Mouse (Mus musculus) neural tube, embryonic 15.5 days (tissue): ENCODE measurements at regions not wholly inside any gene's neighbourhood (a gene's known extent, or its start where the extent isn't known, plus 50 kb on each side); places are given as distances from the start of the nearest gene placed in this dataset.
"Not testable (repeated sequence)": the region's sequence is repeated elsewhere in the genome, so short reads cannot be mapped to it uniquely, and the experiment has no call there.

ENCODE experiments used
- ATAC-seq: fragments of 200-750 bp; cut with Nextera tagmentation; 2 replicates; pipeline ENCODE4 v1.8.0; 2017; ENCODE audit warnings: mild to moderate bottlenecking, moderate TSS enrichment, moderate library complexity; ENCODE audit not compliant: low FRiP score
- H3K27ac ChIP-seq: fragments of 300-500 bp; sonication (generic); replicated peaks from 2 replicates; pipeline ENCODE4 v1.5.1; 2015; ENCODE audit warnings: mild to moderate bottlenecking, inconsistent platforms
- H3K27me3 ChIP-seq: fragments of 300-500 bp; sonication (generic); replicated peaks from 2 replicates; pipeline ENCODE4 v1.6.1; 2015; ENCODE audit warnings: inconsistent platforms
- H3K36me3 ChIP-seq: fragments of 300-500 bp; sonication (generic); 2 replicates; pipeline ENCODE4 v1.6.1; 2015; ENCODE audit warnings: inconsistent platforms
- H3K4me1 ChIP-seq: fragments of 300-500 bp; sonication (generic); 2 replicates; pipeline ENCODE4 v1.6.1; 2015; ENCODE audit warnings: inconsistent platforms
- H3K4me2 ChIP-seq: fragments of 300-500 bp; sonication (generic); 2 replicates; pipeline ENCODE4 v1.6.1; 2015; ENCODE audit warnings: inconsistent platforms, mild to moderate bottlenecking, moderate library complexity
- H3K4me3 ChIP-seq: fragments of 300-500 bp; sonication (generic); replicated peaks from 2 replicates; pipeline ENCODE4 v1.5.1; 2015; ENCODE audit warnings: mild to moderate bottlenecking, inconsistent platforms
- H3K9ac ChIP-seq: fragments of 300-500 bp; sonication (generic); replicated peaks from 2 replicates; pipeline ENCODE4 v1.6.1; 2015; ENCODE audit warnings: mild to moderate bottlenecking, inconsistent platforms
- H3K9me3 ChIP-seq: fragments of 300-500 bp; sonication (generic); replicated peaks from 2 replicates; pipeline ENCODE4 v1.6.1; 2016; ENCODE audit warnings: inconsistent platforms
- WGBS: fragments of 180-500 bp; shearing (Covaris S2); methylation state at CpG from one replicate; pipeline ENCODE4 v1.1.7; 2015; ENCODE audit warnings: mixed read lengths; 5-methylcytosine and 5-hydroxymethylcytosine counted together

- no peak overlapping the region for H3K4me2 ChIP-seq
- no peaks in the 10 kb centered on the region for H3K27me3 ChIP-seq
- no peak overlapping the region for H3K27ac ChIP-seq
- H3K9ac ChIP-seq, result no peak overlapping the region
- H3K9me3 ChIP-seq, result no peaks in the 10 kb centered on the region
- 94% methylated on average over 2 of the region's 2 CpGs for WGBS
- H3K4me3 ChIP-seq, result no peak overlapping the region
- ATAC-seq, result no peak
- no peaks in the 10 kb centered on the region for H3K36me3 ChIP-seq
- no peaks in the 10 kb centered on the region for H3K4me1 ChIP-seq
Measured at GRCm38 (mm10) chr15:14253602-14254301, 1080.3 kb upstream of the Cdh6 start.

GRCm38 (mm10) chr15:14251773-14252172 is 1078.3 kb upstream of the Cdh6 start:
- no peak overlapping the region for H3K4me2 ChIP-seq
- H3K9me3 ChIP-seq, result no peaks in the 10 kb centered on the region
- no peak for ATAC-seq
- 79% methylated on average over 2 of the region's 2 CpGs for WGBS
- no peaks in the 10 kb centered on the region for H3K36me3 ChIP-seq
- H3K9ac ChIP-seq, result no peak overlapping the region
- no peak overlapping the region for H3K27ac ChIP-seq
- H3K4me1 ChIP-seq, result no peaks in the 10 kb centered on the region
- no peak overlapping the region for H3K4me3 ChIP-seq
- no peaks in the 10 kb centered on the region for H3K27me3 ChIP-seq

GRCm38 (mm10) chr15:14215236-14215635 is 1041.8 kb upstream of the Cdh6 start:
- H3K27ac ChIP-seq, result no peak overlapping the region
- no peaks in the 10 kb centered on the region for H3K36me3 ChIP-seq
- no peak overlapping the region for H3K4me2 ChIP-seq
- H3K9ac ChIP-seq, result no peak overlapping the region
- no peaks in the 10 kb centered on the region for H3K27me3 ChIP-seq
- H3K9me3 ChIP-seq, result no peaks in the 10 kb centered on the region
- 90% methylated on average over 8 of the region's 8 CpGs for WGBS
- no peak for ATAC-seq
- H3K4me3 ChIP-seq, result no peak overlapping the region
- H3K4me1 ChIP-seq, result no peaks in the 10 kb centered on the region

- H3K4me1 ChIP-seq, result no peaks in the 10 kb centered on the region
- H3K36me3 ChIP-seq, result no peaks in the 10 kb centered on the region
- H3K9me3 ChIP-seq, result no peaks in the 10 kb centered on the region
- H3K9ac ChIP-seq, result no peak overlapping the region
- H3K4me2 ChIP-seq, result no peak overlapping the region
- no peak for ATAC-seq
- H3K27me3 ChIP-seq, result no peaks in the 10 kb centered on the region
- WGBS, result 70% methylated on average over 1 of the region's 1 CpGs
- H3K4me3 ChIP-seq, result no peak overlapping the region
- H3K27ac ChIP-seq, result no peak overlapping the region
Measured at GRCm38 (mm10) chr15:14214726-14215125, 1041.3 kb upstream of the Cdh6 start.

- Histone ChIP-seq H3K4me2 (no peak overlapping the region), H3K9ac (no peak overlapping the region), H3K36me3 (no peaks in the 10 kb centered on the region), H3K4me3 (no peak overlapping the region), H3K27ac (no peak overlapping the region), H3K9me3 (no peaks in the 10 kb centered on the region), H3K4me1 (no peaks in the 10 kb centered on the region), H3K27me3 (no peaks in the 10 kb centered on the region)
- ATAC-seq, result no peak
- WGBS, result 91% methylated on average over 2 of the region's 2 CpGs
Measured at GRCm38 (mm10) chr15:14177523-14177922, 1004.0 kb upstream of the Cdh6 start.

GRCm38 (mm10) chr15:14137402-14137801 is 963.9 kb upstream of the Cdh6 start:
- H3K4me1 ChIP-seq, result no peaks in the 10 kb centered on the region
- H3K4me2 ChIP-seq, result no peak overlapping the region
- no peak overlapping the region for H3K4me3 ChIP-seq
- no peak overlapping the region for H3K9ac ChIP-seq
- no peak for ATAC-seq
- H3K9me3 ChIP-seq, result no peaks in the 10 kb centered on the region
- H3K27ac ChIP-seq, result no peak overlapping the region
- H3K36me3 ChIP-seq, result no peaks in the 10 kb centered on the region
- H3K27me3 ChIP-seq, result no peaks in the 10 kb centered on the region

- Histone ChIP-seq H3K4me1 (no peaks in the 10 kb centered on the region), H3K27me3 (no peaks in the 10 kb centered on the region), H3K36me3 (no peaks in the 10 kb centered on the region), H3K4me2 (no peak overlapping the region), H3K9ac (no peak overlapping the region), H3K4me3 (no peak overlapping the region), H3K9me3 (peaks cover 7% of the 10 kb centered on the region; the same call in 1 of the 2 replicates), H3K27ac (no peak overlapping the region)
- WGBS, result 90% methylated on average over 4 of the region's 4 CpGs
- no peak for ATAC-seq
Measured at GRCm38 (mm10) chr15:14123829-14124228, 950.4 kb upstream of the Cdh6 start.

GRCm38 (mm10) chr15:14118321-14118720 is 944.8 kb upstream of the Cdh6 start:
- not testable (repeated sequence) for H3K9me3 ChIP-seq, H3K36me3 ChIP-seq, ATAC-seq, H3K4me1 ChIP-seq, H3K4me3 ChIP-seq, H3K9ac ChIP-seq, H3K4me2 ChIP-seq, H3K27me3 ChIP-seq, H3K27ac ChIP-seq
- 90% methylated on average over 3 of the region's 3 CpGs for WGBS

- H3K36me3 ChIP-seq, result no peaks in the 10 kb centered on the region
- H3K27me3 ChIP-seq, result no peaks in the 10 kb centered on the region
- no peak overlapping the region for H3K9ac ChIP-seq
- no peaks in the 10 kb centered on the region for H3K4me1 ChIP-seq
- ATAC-seq, result peak; percentile 69; the same call in 1 of the 2 replicates
- H3K9me3 ChIP-seq, result no peaks in the 10 kb centered on the region
- H3K4me3 ChIP-seq, result no peak overlapping the region
- WGBS, result 12% methylated on average over 1 of the region's 1 CpGs
- H3K4me2 ChIP-seq, result no peak overlapping the region
- H3K27ac ChIP-seq, result no peak overlapping the region
Measured at GRCm38 (mm10) chr15:14101757-14102156, 928.3 kb upstream of the Cdh6 start.

GRCm38 (mm10) chr15:14051872-14052271 is 878.4 kb upstream of the Cdh6 start:
- whole genome bisulfite sequencing, result 69% methylated on average over 3 of the region's 3 CpGs
- no peaks in the 10 kb centered on the region for H3K36me3 ChIP-seq
- no peaks in the 10 kb centered on the region for H3K4me1 ChIP-seq
- ATAC-seq, result no peak
- no peak overlapping the region for H3K9ac ChIP-seq
- no peaks in the 10 kb centered on the region for H3K9me3 ChIP-seq
- H3K4me3 ChIP-seq, result no peak overlapping the region
- H3K4me2 ChIP-seq, result no peak overlapping the region
- no peaks in the 10 kb centered on the region for H3K27me3 ChIP-seq
- no peak overlapping the region for H3K27ac ChIP-seq
